ENCODE assay signal across 8 mouse cellular contexts in genomic region chr10:64089680-64090460, GRCm38 (mm10). TPM values are rescaled to one million over a fixed set of nuclear protein-coding genes. Genes with fewer than 3 reads are reported as not detected.
DNase-seq lines count a peak whose midpoint lies in the region; ATAC-seq and TF ChIP-seq lines count a peak whose summit lies in the region.

TSS of gene Lrrtm3 (minus strand) at chr10:64090277.

- H3K27me3 ChIP-seq in embryonic facial prominence, embryonic 10.5 days (replicated peaks; ENCODE audit: low read depth, poor library complexity, severe bottlenecking) = peaks cover 58% of the 10 kb centered on the region
- H3K27me3 ChIP-seq in heart, embryonic 12.5 days (replicated peaks) = peaks cover 14% of the 10 kb centered on the region
- peaks cover 35% of the 10 kb centered on the region for H3K27me3 ChIP-seq in kidney, embryonic 16.5 days (ENCODE audit: insufficient read depth, low read length)
- H3K27me3 ChIP-seq in limb, embryonic 14.5 days (ENCODE audit: control insufficient read depth, insufficient read depth, low read length) = peaks cover 37% of the 10 kb centered on the region

- peak; percentile 96 for DNase-seq in brain, embryonic 14.5 days (ENCODE audit: low read depth)
- DNase-seq in embryonic facial prominence, embryonic 10.5 days (ENCODE audit: low spot score) = peak; percentile 78
- peak; percentile 84 for DNase-seq in limb, embryonic 14.5 days (ENCODE audit: low spot score)
- peak; percentile 73 for DNase-seq in neural tube, embryonic 10.5 days (ENCODE audit: extremely low spot score, low spot score)
- DNase-seq in spleen, postnatal 4 days (ENCODE audit: low spot score in 2 of 2) = no peak

- H3K4me2 ChIP-seq in heart, embryonic 12.5 days = peak within 1 kb of the TSS; percentile 77
- peak within 1 kb of the TSS; percentile 62 for H3K4me2 ChIP-seq in kidney, embryonic 16.5 days (replicated peaks; ENCODE audit: low read depth, low read length)
- peak within 1 kb of the TSS; percentile 41 for H3K4me2 ChIP-seq in limb, embryonic 14.5 days (replicated peaks; ENCODE audit: low read depth, low read length, severe bottlenecking)

- H3K27ac ChIP-seq in embryonic facial prominence, embryonic 10.5 days (replicated peaks) = no peak within 1 kb of the TSS
- no peak within 1 kb of the TSS for H3K27ac ChIP-seq in heart, embryonic 12.5 days (ENCODE audit: poor library complexity, severe bottlenecking)
- no peak within 1 kb of the TSS for H3K27ac ChIP-seq in kidney, embryonic 16.5 days (ENCODE audit: low read length)
- no peak within 1 kb of the TSS for H3K27ac ChIP-seq in limb, embryonic 14.5 days (replicated peaks; ENCODE audit: low read depth, low read length)

- peak within 1 kb of the TSS; percentile 56 for H3K9ac ChIP-seq in heart, embryonic 12.5 days
- H3K9ac ChIP-seq in kidney, embryonic 16.5 days (replicated peaks; ENCODE audit: low read length) = no peak within 1 kb of the TSS; the same call in 1 of the 2 replicates
- H3K9ac ChIP-seq in limb, embryonic 14.5 days (ENCODE audit: low read depth, low read length, severe bottlenecking) = no peak within 1 kb of the TSS

- peak; percentile 74; the same call in 1 of the 2 replicates for TF ChIP-seq CTCF in brain, embryonic 14.5 days (IDR thresholded peaks at IDR 0.05; ENCODE audit: borderline replicate concordance, extremely low read depth, insufficient read depth, insufficient read length)

- TF ChIP-seq POLR2A in brain, embryonic 14.5 days (IDR thresholded peaks at IDR 0.05; ENCODE audit: borderline replicate concordance, extremely low read depth, insufficient read depth, insufficient read length, poor library complexity, severe bottlenecking) = no peak; the same call in 1 of the 2 replicates
- no peak for TF ChIP-seq POLR2A in limb, embryonic 14.5 days (IDR thresholded peaks at IDR 0.05; ENCODE audit: borderline replicate concordance, extremely low read depth, insufficient read depth, insufficient read length)

- H3K4me1 ChIP-seq in embryonic facial prominence, embryonic 10.5 days = peaks cover 25% of the 10 kb centered on the region
- peaks cover 26% of the 10 kb centered on the region for H3K4me1 ChIP-seq in heart, embryonic 12.5 days (replicated peaks)
- H3K4me1 ChIP-seq in kidney, embryonic 16.5 days (ENCODE audit: insufficient read depth, low read length) = peaks cover 22% of the 10 kb centered on the region
- peaks cover 10% of the 10 kb centered on the region for H3K4me1 ChIP-seq in limb, embryonic 14.5 days (ENCODE audit: control insufficient read depth, insufficient read depth, low read length)

- no peaks in the 10 kb centered on the region for H3K9me3 ChIP-seq in embryonic facial prominence, embryonic 10.5 days
- no peaks in the 10 kb centered on the region for H3K9me3 ChIP-seq in heart, embryonic 12.5 days (replicated peaks)
- H3K9me3 ChIP-seq in kidney, embryonic 16.5 days (ENCODE audit: low read length) = no peaks in the 10 kb centered on the region
- H3K9me3 ChIP-seq in limb, embryonic 14.5 days (ENCODE audit: control insufficient read depth, low read length) = no peaks in the 10 kb centered on the region

- no peaks in the 10 kb centered on the region for H3K36me3 ChIP-seq in embryonic facial prominence, embryonic 10.5 days (replicated peaks)
- H3K36me3 ChIP-seq in heart, embryonic 12.5 days = no peaks in the 10 kb centered on the region
- H3K36me3 ChIP-seq in kidney, embryonic 16.5 days (ENCODE audit: insufficient read depth, low read length) = no peaks in the 10 kb centered on the region
- H3K36me3 ChIP-seq in limb, embryonic 14.5 days (ENCODE audit: control insufficient read depth, insufficient read depth, low read length) = no peaks in the 10 kb centered on the region

- under 1% methylated on average over 22 of the region's 22 CpGs for WGBS in embryonic facial prominence, embryonic 10.5 days
- 3% methylated on average over 22 of the region's 22 CpGs for WGBS in heart, embryonic 12.5 days
- 2% methylated on average over 22 of the region's 22 CpGs for WGBS in kidney, embryonic 16.5 days
- WGBS in limb, embryonic 14.5 days = 2% methylated on average over 22 of the region's 22 CpGs

- peak within 1 kb of the TSS; percentile 50 for H3K4me3 ChIP-seq in embryonic facial prominence, embryonic 10.5 days
- peak within 1 kb of the TSS; percentile 41 for H3K4me3 ChIP-seq in heart, embryonic 12.5 days
- peak within 1 kb of the TSS; percentile 38 for H3K4me3 ChIP-seq in kidney, embryonic 16.5 days (ENCODE audit: low read length)
- H3K4me3 ChIP-seq in limb, embryonic 14.5 days (replicated peaks; ENCODE audit: low read length) = peak within 1 kb of the TSS; percentile 26

- ATAC-seq in heart, embryonic 12.5 days (ENCODE audit: insufficient number of reproducible peaks, low FRiP score) = peak; percentile 71; the same call in 1 of the 2 replicates
- peak; percentile 95 for ATAC-seq in kidney, embryonic 16.5 days (ENCODE audit: low FRiP score, low TSS enrichment)
- peak; percentile 85 for ATAC-seq in limb, embryonic 14.5 days (ENCODE audit: low FRiP score, low read depth)
- ATAC-seq in monocyte, adult 5-6 weeks (replicated peaks; ENCODE audit: insufficient number of reproducible peaks, low FRiP score, low TSS enrichment, poor library complexity, severe bottlenecking) = no peak

RNA-seq across cellular contexts. Expression of gene Lrrtm3, which starts in this region (rescaled TPM):
- 8.5 and 15.3 TPM in 2 replicates for polyA plus RNA-seq in brain, embryonic 14.5 days (2012; rRNA removed)
- polyA plus RNA-seq in embryonic facial prominence, embryonic 10.5 days (2016; fragmentation: Nextera tagmentation; extraction: Ambion mirVana) = 0.62 and 0.88 TPM in 2 replicates
- 0.74 and 0.95 TPM in 2 replicates for polyA plus RNA-seq in heart, embryonic 12.5 days (2016; fragmentation: Nextera tagmentation; extraction: Ambion mirVana)
- 0.35 and 0.53 TPM in 2 replicates for polyA plus RNA-seq in kidney, embryonic 16.5 days (2015; fragmentation: Nextera tagmentation; extraction: Ambion mirVana)
- 1.1 and 2.1 TPM in 2 replicates for polyA plus RNA-seq in limb, embryonic 14.5 days (2012; rRNA removed)
- polyA plus RNA-seq in limb, embryonic 14.5 days (2014; fragmentation: Nextera tagmentation; extraction: Ambion mirVana) = 1.8 and 1.9 TPM in 2 replicates
- total RNA-seq in monocyte, adult 5-6 weeks (2017) = not detected in 3 replicates

Comparison
In these comparisons a context has a peak if more than half of its experiments do, and no peak if none do; other contexts are left out.
1. Peak in DNase-seq and H3K4me3 ChIP-seq in embryonic facial prominence, embryonic 10.5 days; RNA of the gene not detected or under 1 TPM.
2. Peak in ATAC-seq, H3K4me3 ChIP-seq, H3K9ac ChIP-seq and H3K4me2 ChIP-seq in heart, embryonic 12.5 days; RNA of the gene not detected or under 1 TPM.
3. Peak in ATAC-seq, H3K4me3 ChIP-seq and H3K4me2 ChIP-seq in kidney, embryonic 16.5 days; RNA of the gene not detected or under 1 TPM.
4. DNase-seq: peak in brain, embryonic 14.5 days (single experiment), limb, embryonic 14.5 days (single experiment) and neural tube, embryonic 10.5 days (single experiment); none in spleen, postnatal 4 days (0 of 2).
5. Peak in every context shown above with its lines, with median percentiles within 50 percentile points of each other: H3K4me3 ChIP-seq and H3K4me2 ChIP-seq.